Mouse (Mus musculus): ENCODE data around the gene Wdr54. TPM values are rescaled to one million over a fixed set of nuclear protein-coding genes. Genes with fewer than 3 reads are reported as not detected.

Gene Wdr54
- total and polyA plus RNA-seq, 2 experiments from 2014 or later = 1.1 to 5.5 TPM

DNA sequence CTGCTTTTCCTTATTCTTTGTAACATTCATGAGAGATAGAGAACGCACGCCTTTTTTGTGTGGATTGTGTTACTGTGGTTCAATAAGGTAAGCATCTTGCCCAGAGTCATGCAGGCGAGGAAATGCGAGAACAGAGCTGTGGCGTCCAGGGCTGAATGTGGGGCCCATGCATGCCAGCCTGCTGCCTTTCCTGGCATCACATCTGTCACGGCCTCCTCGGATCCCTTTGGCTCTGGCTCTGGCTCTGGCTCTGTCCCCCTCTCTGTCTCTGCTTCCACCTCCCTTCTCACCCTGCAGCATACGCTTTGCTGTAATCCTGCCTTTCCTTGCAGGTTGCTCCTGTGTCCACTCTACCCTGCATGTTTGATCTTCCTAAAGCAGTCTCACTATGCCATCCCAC is 19.8 kb upstream of the Wdr54 start:
- WGBS = 82% methylated on average over 8 of the region's 8 CpGs
- Histone ChIP-seq H3K4me1 (ENCODE audit: control insufficient read depth, insufficient read depth) (peaks cover 6% of the 10 kb centered on the region; the same call in 1 of the 2 replicates), H3K9me3 (replicated peaks; ENCODE audit: control insufficient read depth, low read length) (no peaks in the 10 kb centered on the region), H3K4me2 (ENCODE audit: low read depth, low read length) (no peak overlapping the region), H3K36me3 (replicated peaks; ENCODE audit: control insufficient read depth, insufficient read depth, low read length) (no peaks in the 10 kb centered on the region; the same call in 1 of the 2 replicates), H3K27ac (ENCODE audit: low read depth) (no peak overlapping the region), H3K4me3 (ENCODE audit: low read depth, low read length) (no peak overlapping the region), H3K27me3 (ENCODE audit: control insufficient read depth, insufficient read depth, low read length) (no peaks in the 10 kb centered on the region), H3K9ac (replicated peaks; ENCODE audit: low read depth, low read length) (0 out of 2 replicates have a peak overlapping the region, but pooled peaks have one; percentile 5)
- ATAC-seq (ENCODE audit: insufficient read depth, low read depth) (no peak), DNase-seq (ENCODE audit: low spot score) (no peak)
- TF ChIP-seq EP300 (IDR thresholded peaks at IDR 0.05; ENCODE audit: low read depth) (no peak), CTCF (IDR thresholded peaks at IDR 0.05; ENCODE audit: low read depth) (no peak)

- no peak for DNase-seq (ENCODE audit: low spot score)
- no peak overlapping the region for H3K9ac ChIP-seq (replicated peaks; ENCODE audit: low read depth, low read length)
- no peak overlapping the region for H3K27ac ChIP-seq (ENCODE audit: low read depth)
- no peak overlapping the region for H3K4me2 ChIP-seq (ENCODE audit: low read depth, low read length)
- H3K27me3 ChIP-seq (ENCODE audit: control insufficient read depth, insufficient read depth, low read length) = no peaks in the 10 kb centered on the region
- no peak for ATAC-seq (ENCODE audit: insufficient read depth, low read depth)
- TF ChIP-seq CTCF (IDR thresholded peaks at IDR 0.05; ENCODE audit: low read depth) (no peak), EP300 (IDR thresholded peaks at IDR 0.05; ENCODE audit: low read depth) (no peak)
- no peaks in the 10 kb centered on the region; the same call in 1 of the 2 replicates for H3K36me3 ChIP-seq (replicated peaks; ENCODE audit: control insufficient read depth, insufficient read depth, low read length)
- H3K9me3 ChIP-seq (replicated peaks; ENCODE audit: control insufficient read depth, low read length) = no peaks in the 10 kb centered on the region
- no peak overlapping the region for H3K4me3 ChIP-seq (ENCODE audit: low read depth, low read length)
- 0 out of 2 replicates have a peak, but pooled peaks cover under 1% of the 10 kb centered on the region for H3K4me1 ChIP-seq (ENCODE audit: control insufficient read depth, insufficient read depth)
- 70% methylated on average over 9 of the region's 9 CpGs for WGBS
Measured at GRCm38 (mm10) chr6:83172240-83172920, 16.2 kb upstream of the Wdr54 start.

DNA sequence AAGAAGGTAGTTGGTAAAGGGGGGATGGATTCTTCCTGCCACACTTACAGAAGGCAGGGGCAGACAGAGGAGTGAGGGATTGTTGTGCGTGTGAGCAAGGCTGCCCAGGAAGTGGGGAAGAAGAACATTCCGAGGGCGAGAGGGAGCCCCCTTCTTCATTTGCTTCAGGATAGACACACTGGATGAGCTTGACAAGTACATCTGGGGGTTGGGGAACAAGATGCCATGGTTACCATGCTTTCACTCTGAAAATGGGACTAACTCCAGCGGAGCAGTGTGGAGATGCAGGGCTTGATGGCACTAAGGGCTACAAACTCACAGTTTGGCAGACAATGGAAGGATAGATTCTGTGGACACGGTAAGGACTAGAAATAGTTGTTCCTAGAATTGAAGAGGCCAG is 14.9 kb upstream of the Wdr54 start:
- H3K9ac ChIP-seq (replicated peaks; ENCODE audit: low read depth, low read length) = no peak overlapping the region
- no peaks in the 10 kb centered on the region for H3K27me3 ChIP-seq (ENCODE audit: control insufficient read depth, insufficient read depth, low read length)
- ATAC-seq (ENCODE audit: insufficient read depth, low read depth) (no peak), DNase-seq (ENCODE audit: low spot score) (no peak)
- TF ChIP-seq EP300 (IDR thresholded peaks at IDR 0.05; ENCODE audit: low read depth) (no peak), CTCF (IDR thresholded peaks at IDR 0.05; ENCODE audit: low read depth) (no peak)
- no peak overlapping the region for H3K4me2 ChIP-seq (ENCODE audit: low read depth, low read length)
- H3K4me3 ChIP-seq (ENCODE audit: low read depth, low read length) = no peak overlapping the region
- no peak overlapping the region for H3K27ac ChIP-seq (ENCODE audit: low read depth)
- H3K9me3 ChIP-seq (replicated peaks; ENCODE audit: control insufficient read depth, low read length) = no peaks in the 10 kb centered on the region
- 0 out of 2 replicates have a peak, but pooled peaks cover 9% of the 10 kb centered on the region for H3K4me1 ChIP-seq (ENCODE audit: control insufficient read depth, insufficient read depth)
- no peaks in the 10 kb centered on the region; the same call in 1 of the 2 replicates for H3K36me3 ChIP-seq (replicated peaks; ENCODE audit: control insufficient read depth, insufficient read depth, low read length)
- WGBS = 70% methylated on average over 5 of the region's 5 CpGs

DNA sequence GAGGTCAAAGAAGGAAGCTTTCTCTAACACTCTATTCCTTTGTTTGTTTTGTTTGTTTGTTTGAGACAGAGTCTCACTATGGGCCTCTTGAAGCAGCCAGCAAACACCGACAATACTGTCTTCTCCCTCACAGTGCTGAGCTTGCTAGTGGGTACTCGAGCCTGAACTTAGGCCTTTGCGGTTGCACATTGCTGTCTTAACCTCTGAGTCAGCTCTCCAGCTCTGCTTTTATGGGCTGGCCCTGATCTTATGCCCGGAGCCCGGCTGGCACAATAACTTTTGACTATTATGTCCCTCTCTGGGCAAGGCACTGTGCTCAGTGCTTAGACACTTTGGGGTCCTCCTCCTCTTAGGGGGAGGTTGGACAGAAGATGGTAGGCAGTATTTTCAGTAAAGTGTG is 13.7 kb upstream of the Wdr54 start:
- DNase-seq (ENCODE audit: low spot score) (no peak), ATAC-seq (ENCODE audit: insufficient read depth, low read depth) (no peak)
- Histone ChIP-seq H3K27ac (ENCODE audit: low read depth) (no peak overlapping the region), H3K36me3 (replicated peaks; ENCODE audit: control insufficient read depth, insufficient read depth, low read length) (no peaks in the 10 kb centered on the region), H3K9me3 (replicated peaks; ENCODE audit: control insufficient read depth, low read length) (no peaks in the 10 kb centered on the region), H3K27me3 (ENCODE audit: control insufficient read depth, insufficient read depth, low read length) (no peaks in the 10 kb centered on the region), H3K9ac (replicated peaks; ENCODE audit: low read depth, low read length) (0 out of 2 replicates have a peak overlapping the region, but pooled peaks have one; percentile 26), H3K4me3 (ENCODE audit: low read depth, low read length) (no peak overlapping the region), H3K4me1 (ENCODE audit: control insufficient read depth, insufficient read depth) (0 out of 2 replicates have a peak, but pooled peaks cover 9% of the 10 kb centered on the region), H3K4me2 (ENCODE audit: low read depth, low read length) (no peak overlapping the region)
- TF ChIP-seq CTCF (IDR thresholded peaks at IDR 0.05; ENCODE audit: low read depth) (no peak), EP300 (IDR thresholded peaks at IDR 0.05; ENCODE audit: low read depth) (no peak)
- WGBS = 76% methylated on average over 5 of the region's 5 CpGs

GRCm38 (mm10) chr6:83166243-83166630 is 10.0 kb upstream of the Wdr54 start:
- Histone ChIP-seq H3K27me3 (ENCODE audit: control insufficient read depth, insufficient read depth, low read length) (peaks cover 15% of the 10 kb centered on the region), H3K9ac (replicated peaks; ENCODE audit: low read depth, low read length) (peak overlapping the region; percentile 91), H3K27ac (ENCODE audit: low read depth) (peak overlapping the region; percentile 73), H3K4me2 (ENCODE audit: low read depth, low read length) (peak overlapping the region; percentile 76), H3K9me3 (replicated peaks; ENCODE audit: control insufficient read depth, low read length) (no peaks in the 10 kb centered on the region), H3K4me3 (ENCODE audit: low read depth, low read length) (peak overlapping the region; percentile 93), H3K4me1 (ENCODE audit: control insufficient read depth, insufficient read depth) (peaks cover 21% of the 10 kb centered on the region), H3K36me3 (replicated peaks; ENCODE audit: control insufficient read depth, insufficient read depth, low read length) (no peaks in the 10 kb centered on the region)
- DNase-seq (ENCODE audit: low spot score) = peak; percentile 55
- WGBS = under 1% methylated on average over 12 of the region's 12 CpGs
- ATAC-seq (ENCODE audit: insufficient read depth, low read depth) = peak; percentile 8; the same call in 1 of the 2 replicates
- TF ChIP-seq CTCF (IDR thresholded peaks at IDR 0.05; ENCODE audit: low read depth) (no peak), EP300 (IDR thresholded peaks at IDR 0.05; ENCODE audit: low read depth) (no peak)

All from heart, postnatal 0 days (tissue).